Mouse (Mus musculus) thymus, adult 2 months (tissue): ENCODE data around the gene Ttc17.

Experiments
- CTCF ChIP-seq: fragments of 200-500 bp; IDR thresholded peaks from 2 replicates; pipeline ENCODE4 v1.5.1; 2012; ENCODE audit warnings: mild to moderate bottlenecking, control low read depth, low read length, moderate library complexity, borderline replicate concordance; ENCODE audit not compliant: control insufficient read depth, poor library complexity, insufficient read depth; ENCODE audit errors: extremely low read depth
- POLR2A ChIP-seq: fragments of 200-500 bp; IDR thresholded peaks from 2 replicates; pipeline ENCODE4 v1.6.1; 2012; ENCODE audit warnings: mild to moderate bottlenecking, low read length, control low read depth, moderate library complexity; ENCODE audit not compliant: control insufficient read depth, poor library complexity, insufficient read depth; ENCODE audit errors: extremely low read depth

DNA sequence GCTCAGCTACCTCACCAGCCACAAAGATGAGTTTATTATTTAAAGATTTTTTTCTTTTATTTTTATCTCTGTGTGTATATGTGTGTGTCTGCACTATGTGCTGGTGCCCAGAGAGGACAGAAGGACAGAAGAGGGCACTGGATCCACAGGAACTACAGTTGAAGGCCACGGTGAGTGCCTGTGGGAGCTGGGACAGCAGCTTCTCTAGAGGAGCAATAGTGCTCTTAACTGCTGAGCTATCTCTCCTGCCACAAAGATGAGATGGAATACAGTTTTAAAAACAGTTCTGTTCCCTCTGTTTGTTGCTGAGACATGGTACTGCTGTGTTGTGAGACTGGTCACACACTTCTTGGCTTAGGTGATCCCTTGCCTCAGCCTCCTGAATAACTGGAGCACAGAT is 22.0 kb upstream of the Ttc17 start:
- TF ChIP-seq CTCF (no peak), POLR2A (no peak)
